Mouse (Mus musculus) hindbrain, embryonic 10.5 days (tissue): ENCODE data around the gene Dcakd. TPM values are rescaled to one million over a fixed set of nuclear protein-coding genes. Genes with fewer than 3 reads are reported as not detected.

Experiments used
- DNase-seq: peaks from one replicate; pipeline ENCODE4 v3.0.0-alpha.2; 2017; ENCODE audit warnings: low spot score
- H3K27ac ChIP-seq: fragments of 300-500 bp; sonication (generic); 2 replicates; pipeline ENCODE4 v1.5.1; 2016; ENCODE audit warnings: mild to moderate bottlenecking, moderate library complexity
- H3K27me3 ChIP-seq: fragments of 300-500 bp; sonication (generic); 2 replicates; pipeline ENCODE4 v1.6.1; 2016; ENCODE audit warnings: mild to moderate bottlenecking; ENCODE audit not compliant: poor library complexity, insufficient read depth, severe bottlenecking
- H3K36me3 ChIP-seq: fragments of 300-500 bp; sonication (generic); 2 replicates; pipeline ENCODE4 v1.6.1; 2016; ENCODE audit warnings: mild to moderate bottlenecking, moderate library complexity
- H3K4me1 ChIP-seq: fragments of 300-500 bp; sonication (generic); replicated peaks from 2 replicates; pipeline ENCODE4 v1.6.1; 2016; ENCODE audit warnings: mild to moderate bottlenecking
- H3K4me3 ChIP-seq: fragments of 300-500 bp; sonication (generic); 2 replicates; pipeline ENCODE4 v1.5.1; 2016; ENCODE audit warnings: mild to moderate bottlenecking, moderate library complexity
- H3K9me3 ChIP-seq: fragments of 300-500 bp; sonication (generic); 2 replicates; pipeline ENCODE4 v1.6.1; 2016; ENCODE audit warnings: mild to moderate bottlenecking, moderate library complexity
- WGBS: fragments of 180-500 bp; shearing (Covaris S2); methylation state at CpG from one replicate; pipeline ENCODE4 v1.1.7; 2016; 5-methylcytosine and 5-hydroxymethylcytosine counted together
- polyA plus RNA-seq: library from polyadenylated mRNA; unstranded; fragments of >200 nt; fragmentation: Nextera tagmentation; extraction: Ambion mirVana; gene quantifications from 2 replicates; pipeline ENCODE4 v1.2.1, GENCODE M21; 2016

Dcakd gene
- polyA plus RNA-seq, 1 experiment from 2014 or later = 276 TPM

DNA sequence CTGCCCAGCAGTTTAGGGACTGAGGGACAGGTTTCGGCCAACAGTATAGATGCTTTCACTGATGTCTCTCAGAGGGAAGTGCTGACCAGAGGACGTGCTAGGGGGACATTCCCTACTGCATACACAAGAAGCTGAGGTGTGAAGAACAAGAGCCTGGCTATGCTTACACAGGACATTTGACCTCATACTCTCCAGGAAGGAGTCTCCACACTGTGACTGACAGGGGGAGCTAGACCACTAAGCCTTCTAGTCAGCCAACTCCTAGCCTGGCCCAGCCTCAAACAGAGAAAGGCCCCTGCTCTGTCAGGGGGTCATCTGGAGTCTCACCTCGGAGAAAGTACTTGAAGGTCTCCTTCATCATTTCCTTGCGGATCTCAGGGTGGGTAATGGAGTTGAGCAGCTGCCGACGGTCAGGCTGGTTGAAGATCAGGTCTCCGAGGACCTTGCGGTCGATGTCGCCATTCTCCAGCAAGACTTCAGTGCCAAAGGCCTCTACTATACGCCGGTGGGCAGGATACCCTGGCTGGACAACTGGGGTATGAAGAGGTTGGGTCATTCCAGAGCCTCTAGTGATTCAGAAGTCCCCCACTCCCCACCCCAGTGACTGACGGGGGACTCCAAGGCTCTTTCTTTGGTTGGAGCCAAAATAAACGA is 28.7 kb downstream of the Dcakd start:
- H3K4me1 ChIP-seq = peaks cover 28% of the 10 kb centered on the region
- peak overlapping the region; percentile 18 for H3K27ac ChIP-seq
- WGBS = 88% methylated on average over 14 of the region's 14 CpGs
- H3K4me3 ChIP-seq = 0 out of 2 replicates have a peak overlapping the region, but pooled peaks have one; percentile 7
- H3K36me3 ChIP-seq = peaks cover 91% of the 10 kb centered on the region
- H3K27me3 ChIP-seq = peaks cover 7% of the 10 kb centered on the region; the same call in 1 of the 2 replicates
- H3K9me3 ChIP-seq = no peaks in the 10 kb centered on the region
- DNase-seq = no peak

DNA sequence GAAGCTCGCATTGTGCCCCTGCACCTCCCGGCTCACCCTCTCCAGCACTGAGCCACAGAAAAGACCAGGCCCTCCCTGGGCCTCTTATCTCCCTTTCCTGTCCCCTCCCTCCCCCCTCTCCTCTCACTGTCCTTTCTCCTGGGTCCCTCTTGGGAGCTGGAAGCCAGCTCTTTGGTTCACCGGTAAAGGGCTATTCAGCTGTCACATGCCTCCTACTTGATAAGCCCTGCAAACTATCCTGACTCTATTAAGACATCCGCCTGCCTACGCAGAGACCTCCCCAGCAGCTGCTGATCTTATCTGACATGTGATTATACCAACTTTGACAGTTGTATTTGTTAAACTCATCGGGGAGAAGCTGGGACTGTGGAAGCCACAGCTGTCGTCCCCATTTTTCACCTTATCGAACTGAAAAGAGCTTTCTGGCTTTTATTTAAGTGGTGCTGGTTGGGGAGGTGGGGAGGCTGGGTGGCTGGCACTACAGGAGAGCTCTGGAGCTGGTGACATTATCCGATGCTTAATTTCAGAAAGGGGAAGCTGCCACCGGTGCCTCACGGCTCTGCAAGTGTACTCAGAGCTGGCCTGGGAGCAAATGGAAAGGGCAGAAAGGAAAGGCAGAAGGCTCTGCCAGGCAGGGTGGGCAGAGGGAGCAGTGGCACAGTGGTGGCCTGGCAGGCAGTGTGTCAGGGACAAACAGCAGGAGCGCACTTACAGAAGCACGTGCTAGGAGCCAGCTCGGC is 29.4 kb downstream of the Dcakd start:
- Histone ChIP-seq H3K4me3 (0 out of 2 replicates have a peak overlapping the region, but pooled peaks have one; percentile 7), H3K27ac (peak overlapping the region; percentile 45), H3K9me3 (no peaks in the 10 kb centered on the region), H3K36me3 (peaks cover 92% of the 10 kb centered on the region), H3K4me1 (peaks cover 34% of the 10 kb centered on the region), H3K27me3 (peaks cover 7% of the 10 kb centered on the region; the same call in 1 of the 2 replicates)
- 77% methylated on average over 14 of the region's 14 CpGs for WGBS
- peak; percentile 8 for DNase-seq

DNA sequence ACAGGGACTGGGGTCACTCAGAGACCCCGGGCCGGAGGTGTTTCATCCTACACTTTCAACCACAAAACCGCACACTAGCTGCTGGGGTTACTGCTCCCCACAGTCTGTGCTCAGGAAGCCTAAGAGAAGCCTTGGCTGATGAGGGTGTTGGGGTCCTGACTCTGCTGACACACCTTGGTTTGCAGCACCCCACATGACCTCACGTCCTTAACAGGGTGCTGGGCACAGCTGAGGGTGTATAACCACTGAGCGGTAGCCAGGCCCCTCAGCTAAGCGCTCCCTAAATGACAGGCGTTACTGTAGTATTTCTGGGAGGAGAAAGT is 29.9 kb downstream of the Dcakd start:
- DNase-seq = no peak
- Histone ChIP-seq H3K4me3 (no peak overlapping the region), H3K4me1 (peaks cover 36% of the 10 kb centered on the region), H3K36me3 (peaks cover 89% of the 10 kb centered on the region), H3K27me3 (peaks cover 7% of the 10 kb centered on the region; the same call in 1 of the 2 replicates), H3K9me3 (no peaks in the 10 kb centered on the region), H3K27ac (peak overlapping the region; percentile 45; the same call in 1 of the 2 replicates)
- 94% methylated on average over 7 of the region's 7 CpGs for WGBS

DNA sequence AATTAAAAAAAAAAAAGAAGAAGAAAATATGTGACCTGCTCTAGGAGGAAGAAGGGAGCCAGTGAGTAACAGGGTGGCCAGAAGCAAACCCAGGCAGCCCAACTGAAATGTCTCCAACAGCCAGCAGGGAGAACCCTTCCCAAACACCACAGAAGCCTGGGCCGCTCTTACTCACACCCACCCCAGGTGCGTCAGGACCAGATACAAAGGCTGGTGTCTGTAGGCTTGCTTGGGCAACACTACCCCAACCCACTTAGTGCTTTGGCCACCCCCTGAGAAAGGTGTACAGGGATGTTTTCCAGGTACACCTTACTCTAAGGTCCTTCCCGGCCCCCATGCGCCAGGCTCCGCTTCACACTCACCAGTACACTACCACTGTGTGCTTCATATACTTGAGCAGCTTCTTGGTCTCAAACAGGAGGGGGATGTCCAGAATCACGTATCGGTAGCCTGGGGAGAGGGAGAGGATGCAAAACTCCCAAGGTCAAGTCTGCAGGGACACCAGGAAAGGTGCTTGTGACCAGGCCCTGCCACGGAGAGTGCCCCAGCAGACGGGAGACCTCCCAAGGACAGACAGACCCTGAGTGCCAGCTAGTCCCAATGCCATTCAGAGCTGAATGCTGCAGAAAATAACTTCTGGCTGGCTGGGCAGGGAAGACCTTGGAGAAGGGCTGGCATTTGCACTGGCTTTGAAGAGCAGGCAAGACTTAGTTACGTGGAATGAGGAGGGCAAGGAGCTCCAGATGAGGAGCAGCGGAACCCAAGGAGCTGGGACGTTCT is 31.0 kb downstream of the Dcakd start:
- peaks cover 45% of the 10 kb centered on the region for H3K4me1 ChIP-seq
- DNase-seq = no peak
- peaks cover 79% of the 10 kb centered on the region for H3K36me3 ChIP-seq
- no peak overlapping the region for H3K27ac ChIP-seq
- peaks cover 12% of the 10 kb centered on the region for H3K27me3 ChIP-seq
- WGBS = 96% methylated on average over 12 of the region's 12 CpGs
- H3K9me3 ChIP-seq = no peaks in the 10 kb centered on the region
- H3K4me3 ChIP-seq = no peak overlapping the region

DNA sequence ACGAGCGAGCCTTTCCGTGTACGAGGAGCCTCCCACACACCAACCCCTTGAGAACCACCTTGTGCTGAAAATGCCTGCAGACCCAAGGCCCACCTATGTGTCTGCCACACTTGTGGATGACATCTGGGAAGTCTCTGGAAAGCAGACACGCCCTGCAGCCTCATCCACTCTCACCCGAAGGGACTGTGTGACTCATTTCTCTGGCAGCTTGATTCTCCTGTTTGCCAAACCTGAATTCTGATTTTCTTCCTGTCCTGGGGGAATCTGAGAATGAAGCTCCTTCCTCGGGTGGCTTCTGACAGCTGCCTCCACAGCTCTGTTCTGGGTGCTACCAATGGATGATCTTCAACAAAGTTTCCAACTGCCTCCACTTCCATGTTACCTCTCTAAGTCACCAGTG is 31.7 kb downstream of the Dcakd start:
- no peak for DNase-seq
- WGBS = 92% methylated on average over 7 of the region's 7 CpGs
- H3K27me3 ChIP-seq = peaks cover 20% of the 10 kb centered on the region
- H3K4me3 ChIP-seq = no peak overlapping the region
- H3K36me3 ChIP-seq = peaks cover 76% of the 10 kb centered on the region
- H3K9me3 ChIP-seq = no peaks in the 10 kb centered on the region
- H3K4me1 ChIP-seq = peaks cover 52% of the 10 kb centered on the region
- no peak overlapping the region for H3K27ac ChIP-seq

DNA sequence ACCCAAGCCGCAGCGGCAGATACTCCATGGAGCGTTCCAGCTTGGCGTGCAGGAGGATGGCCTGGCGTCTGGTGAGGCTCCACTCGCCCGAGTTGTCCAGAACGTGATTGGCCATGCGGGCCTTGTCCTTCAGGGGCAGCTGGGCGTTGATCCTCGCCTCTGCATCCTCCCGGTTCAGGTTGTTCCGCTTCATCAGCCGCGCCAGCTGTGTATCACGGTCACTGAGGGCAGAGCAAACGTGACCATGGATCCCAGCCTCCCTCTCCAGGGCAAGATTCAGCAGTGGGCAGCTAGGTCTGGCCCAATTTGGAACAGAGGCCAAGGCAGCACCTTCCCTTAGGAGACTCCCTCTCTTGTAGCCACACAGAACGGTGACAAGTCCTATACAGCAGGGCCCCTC is 33.2 kb downstream of the Dcakd start:
- 86% methylated on average over 18 of the region's 18 CpGs for WGBS
- H3K4me1 ChIP-seq = peaks cover 63% of the 10 kb centered on the region

DNA sequence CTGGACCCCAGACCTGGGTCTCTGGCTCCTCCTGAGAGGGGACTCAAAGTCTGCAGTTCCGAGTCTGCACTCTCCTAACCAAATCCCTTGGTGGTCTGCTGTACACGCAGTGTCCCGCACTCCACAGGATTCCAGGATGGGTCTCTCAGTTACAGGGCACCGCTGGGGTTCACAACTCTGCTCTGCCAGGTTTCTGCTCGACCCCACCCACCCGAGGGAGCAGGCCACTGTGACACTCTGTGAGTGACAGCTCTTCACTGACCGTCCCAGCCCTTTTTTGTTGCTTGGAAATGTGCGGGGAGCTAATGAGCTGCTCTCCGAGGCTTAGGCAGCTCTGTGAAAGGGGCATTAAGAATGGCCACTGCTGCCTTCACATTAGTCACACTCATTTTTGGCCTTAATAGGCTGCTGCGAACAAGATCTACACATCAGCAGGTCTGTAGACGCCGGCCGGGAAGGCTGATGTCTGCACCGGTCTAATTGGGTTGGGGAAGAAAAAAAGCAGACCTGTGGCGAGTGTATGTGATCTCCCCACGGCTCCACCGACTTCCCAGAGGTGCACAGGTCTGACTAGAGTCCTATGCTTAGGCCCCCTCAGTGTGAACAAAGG is 34.6 kb downstream of the Dcakd start:
- peak; percentile 43 for DNase-seq
- Histone ChIP-seq H3K4me3 (no peak overlapping the region), H3K27me3 (peaks cover 49% of the 10 kb centered on the region), H3K9me3 (no peaks in the 10 kb centered on the region), H3K36me3 (peaks cover 49% of the 10 kb centered on the region), H3K4me1 (peaks cover 67% of the 10 kb centered on the region), H3K27ac (peak overlapping the region; percentile 42)
- WGBS = 37% methylated on average over 17 of the region's 17 CpGs

More for the DNA sequence above, 33.2 kb downstream of the Dcakd start:
- DNase-seq = no peak
- Histone ChIP-seq H3K27me3 (peaks cover 34% of the 10 kb centered on the region), H3K36me3 (peaks cover 63% of the 10 kb centered on the region), H3K27ac (no peak overlapping the region), H3K9me3 (no peaks in the 10 kb centered on the region), H3K4me3 (no peak overlapping the region)

DNA sequence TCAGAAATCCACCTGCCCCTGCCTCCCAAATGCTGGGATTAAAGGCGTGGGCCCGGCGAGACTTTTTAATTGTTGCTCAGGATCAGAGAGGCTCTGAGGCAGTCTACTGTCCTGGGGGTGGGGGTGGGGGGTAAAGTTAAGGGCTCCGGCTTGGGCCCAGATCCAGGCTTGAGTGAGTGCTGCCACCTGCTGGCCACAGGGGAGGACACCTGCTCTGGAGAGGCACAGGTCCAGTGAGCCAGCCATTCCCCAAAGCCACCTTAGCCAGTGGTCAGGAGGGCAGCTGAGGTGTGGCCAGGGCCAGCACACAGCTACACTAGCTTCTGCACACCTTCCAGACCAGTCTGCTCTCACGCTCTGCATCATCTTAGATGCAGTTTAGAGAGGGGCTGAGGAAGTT is 35.2 kb downstream of the Dcakd start:
- Histone ChIP-seq H3K27ac (peak overlapping the region; percentile 42; the same call in 1 of the 2 replicates), H3K4me3 (no peak overlapping the region), H3K9me3 (no peaks in the 10 kb centered on the region), H3K4me1 (peaks cover 61% of the 10 kb centered on the region), H3K36me3 (peaks cover 43% of the 10 kb centered on the region), H3K27me3 (peaks cover 54% of the 10 kb centered on the region)
- 7% methylated on average over 5 of the region's 5 CpGs for WGBS
- DNase-seq = peak; percentile 82

DNA sequence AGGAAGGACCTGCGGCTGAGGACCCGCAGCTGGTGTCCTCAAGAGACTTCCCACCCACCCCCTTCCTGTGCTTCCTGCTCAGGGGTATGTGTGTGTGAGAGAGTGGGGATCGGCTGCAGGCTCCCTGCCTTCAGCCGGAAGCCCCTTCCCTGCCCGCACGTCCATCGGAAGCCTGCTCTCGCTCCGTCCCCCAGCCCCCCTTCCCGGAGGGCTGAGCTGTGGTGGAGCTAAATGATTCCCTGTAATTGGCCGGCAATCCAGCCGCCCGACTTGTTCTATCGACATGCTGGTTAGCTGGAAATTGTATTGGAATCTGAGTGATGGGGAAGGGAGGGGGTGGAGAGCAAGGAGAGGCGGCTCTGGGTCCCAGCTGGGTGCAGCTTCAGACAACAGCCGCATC is 36.5 kb downstream of the Dcakd start:
- Histone ChIP-seq H3K4me1 (peaks cover 63% of the 10 kb centered on the region), H3K27ac (peak overlapping the region; percentile 65), H3K9me3 (no peaks in the 10 kb centered on the region), H3K27me3 (peaks cover 63% of the 10 kb centered on the region), H3K4me3 (peak overlapping the region; percentile 34), H3K36me3 (peaks cover 30% of the 10 kb centered on the region)
- WGBS = 2% methylated on average over 16 of the region's 16 CpGs
- DNase-seq = peak; percentile 50

DNA sequence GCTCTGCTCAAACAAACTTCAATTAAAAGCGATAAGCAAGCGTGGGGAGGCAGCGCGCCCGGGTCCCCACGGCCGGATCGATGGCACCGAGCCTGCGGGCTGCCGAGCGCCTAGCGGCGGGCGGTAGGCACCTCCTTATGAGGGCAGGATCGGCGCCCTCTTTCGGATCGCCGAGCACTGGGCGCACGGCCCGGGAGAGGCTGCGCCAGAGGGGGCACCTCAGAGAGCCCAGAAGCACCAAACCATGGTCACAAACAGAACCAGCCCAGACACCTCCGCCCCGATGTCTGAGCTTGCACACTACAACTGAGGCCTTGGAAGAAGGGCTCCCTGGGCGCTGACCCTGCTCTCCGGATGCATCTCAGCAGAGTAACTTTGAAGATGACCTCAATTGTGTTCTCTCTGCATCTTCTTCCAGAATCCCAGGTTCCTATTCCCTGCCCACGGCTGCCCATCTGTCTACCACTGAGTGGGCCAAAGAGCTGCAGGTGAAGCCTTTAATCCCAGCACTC is 37.9 kb downstream of the Dcakd start:
- DNase-seq = peak; percentile 53
- WGBS = 1% methylated on average over 29 of the region's 29 CpGs
- Histone ChIP-seq H3K27ac (peak overlapping the region; percentile 70; the same call in 1 of the 2 replicates), H3K4me1 (peaks cover 74% of the 10 kb centered on the region), H3K4me3 (peak overlapping the region; percentile 56), H3K9me3 (no peaks in the 10 kb centered on the region), H3K27me3 (peaks cover 69% of the 10 kb centered on the region), H3K36me3 (peaks cover 16% of the 10 kb centered on the region)

DNA sequence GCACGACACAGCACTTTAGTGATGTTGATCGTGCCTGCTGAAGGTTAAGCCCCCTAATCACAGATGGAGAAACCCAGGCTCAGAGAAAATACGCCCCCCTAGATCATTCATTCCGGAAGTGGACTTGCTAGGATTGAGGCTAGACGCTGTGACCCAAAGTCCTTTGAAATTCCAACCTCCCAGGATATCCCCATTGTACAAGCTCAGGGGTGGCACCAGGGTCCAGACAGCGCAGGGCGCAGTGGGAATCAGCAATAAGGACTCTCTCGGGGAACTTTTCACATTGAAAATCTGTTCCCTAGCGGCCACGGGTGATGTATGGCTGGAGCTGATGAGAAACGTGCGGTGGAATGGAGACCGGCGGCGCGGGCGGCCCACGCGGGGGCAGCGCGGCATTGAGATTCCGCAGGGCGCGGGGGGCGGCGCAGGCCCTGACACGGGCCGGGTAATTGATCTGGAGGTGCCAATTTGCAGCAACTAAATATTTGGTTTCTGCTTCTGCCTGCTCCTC is 38.4 kb downstream of the Dcakd start:
- Histone ChIP-seq H3K27ac (peak overlapping the region; percentile 70), H3K27me3 (peaks cover 66% of the 10 kb centered on the region), H3K4me3 (peak overlapping the region; percentile 56), H3K36me3 (peaks cover 10% of the 10 kb centered on the region), H3K9me3 (no peaks in the 10 kb centered on the region), H3K4me1 (peaks cover 77% of the 10 kb centered on the region)
- 5% methylated on average over 28 of the region's 28 CpGs for WGBS
- DNase-seq = peak; percentile 21

DNA sequence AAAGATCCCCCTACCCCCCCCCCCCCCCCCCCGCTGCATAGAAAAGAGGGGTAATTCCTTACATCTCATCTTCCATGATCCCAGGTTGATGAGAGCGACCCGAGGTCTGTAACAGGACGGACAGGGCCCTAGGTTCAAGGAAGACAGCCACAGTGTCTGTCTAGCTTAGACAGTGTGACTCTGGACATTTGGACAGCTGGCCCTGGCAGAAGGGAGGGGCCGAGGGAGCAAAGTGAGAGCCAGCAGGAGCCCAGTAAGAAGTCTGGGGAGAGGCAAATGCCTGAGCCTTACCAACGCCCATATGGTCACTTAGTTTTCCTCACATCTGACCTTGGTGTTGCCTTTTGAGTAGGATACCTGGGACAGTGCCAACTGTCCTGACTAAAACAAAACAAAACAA is 43.0 kb downstream of the Dcakd start:
- H3K27me3 ChIP-seq = peaks cover 55% of the 10 kb centered on the region
- H3K36me3 ChIP-seq = no peaks in the 10 kb centered on the region
- H3K9me3 ChIP-seq = no peaks in the 10 kb centered on the region
- H3K4me1 ChIP-seq = peaks cover 69% of the 10 kb centered on the region
- no peak overlapping the region for H3K4me3 ChIP-seq
- H3K27ac ChIP-seq = no peak overlapping the region
- peak; percentile 19 for DNase-seq
- 62% methylated on average over 6 of the region's 6 CpGs for WGBS
